Mouse (Mus musculus): ENCODE results near the gene Fer1l4.

Gene Fer1l4

DNA sequence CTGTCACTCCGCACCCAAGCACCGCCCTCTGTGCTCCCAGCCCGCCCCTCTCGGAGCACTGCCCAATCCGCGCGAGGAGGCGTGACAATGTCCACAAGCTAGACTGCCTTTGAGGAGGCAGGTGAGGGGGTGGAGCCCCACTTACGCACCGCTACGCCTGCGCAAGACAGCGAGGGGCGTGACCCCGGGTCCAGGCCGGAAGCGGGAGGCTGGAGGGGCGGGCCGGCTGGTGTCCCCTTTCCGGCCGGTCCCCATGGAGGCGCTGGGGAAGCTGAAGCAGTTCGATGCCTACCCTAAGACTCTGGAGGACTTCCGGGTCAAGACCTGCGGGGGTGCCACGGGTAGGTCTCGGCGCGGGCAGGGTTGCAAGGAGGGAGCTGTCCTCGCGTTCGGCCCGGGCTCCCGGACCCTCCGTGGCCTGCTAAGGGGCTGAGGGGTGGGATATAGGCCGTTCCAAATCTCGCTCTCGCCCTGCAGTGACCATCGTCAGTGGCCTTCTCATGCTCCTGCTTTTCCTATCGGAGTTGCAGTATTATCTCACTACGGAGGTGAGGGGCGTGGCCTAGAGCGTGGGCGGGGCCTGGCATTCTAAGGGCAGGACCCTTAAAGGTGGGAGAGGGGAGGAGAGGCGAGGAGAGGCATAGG is 44.7 kb downstream of the Fer1l4 start, which contains the start of the genes 6430550D23Rik and Ergic3:
6430550D23Rik (minus strand) TSS at position 90 of the 645 bp plus-strand sequence.
Ergic3 (plus strand) TSS at position 158 of the 645 bp plus-strand sequence.
- peak; percentile 95 to 99 for DNase-seq (ENCODE audit: low spot score in 2 of 2)

DNA sequence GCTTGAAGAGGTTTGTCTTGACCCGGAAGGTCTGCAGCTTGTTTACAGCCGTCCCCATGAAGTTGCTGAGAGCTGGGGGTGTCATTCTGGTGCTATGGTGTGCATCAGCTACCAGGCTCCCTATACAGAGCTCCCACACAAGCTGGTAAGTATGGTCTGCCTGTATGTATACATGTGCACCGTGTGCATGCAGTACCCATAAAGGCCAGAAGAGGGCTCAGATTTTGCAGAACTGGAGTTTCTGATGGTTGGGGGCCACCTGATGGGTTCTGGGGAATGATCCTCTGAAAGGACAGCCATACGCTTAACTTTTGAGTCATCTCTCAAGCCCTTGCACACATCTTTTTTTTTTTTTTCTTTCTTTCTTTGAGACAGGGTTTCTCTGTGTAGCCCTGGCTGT is 47.4 kb downstream of the Fer1l4 start:
- peak in 1 of 2 experiments; percentile 54 for DNase-seq (ENCODE audit: low spot score in 2 of 2)

DNA sequence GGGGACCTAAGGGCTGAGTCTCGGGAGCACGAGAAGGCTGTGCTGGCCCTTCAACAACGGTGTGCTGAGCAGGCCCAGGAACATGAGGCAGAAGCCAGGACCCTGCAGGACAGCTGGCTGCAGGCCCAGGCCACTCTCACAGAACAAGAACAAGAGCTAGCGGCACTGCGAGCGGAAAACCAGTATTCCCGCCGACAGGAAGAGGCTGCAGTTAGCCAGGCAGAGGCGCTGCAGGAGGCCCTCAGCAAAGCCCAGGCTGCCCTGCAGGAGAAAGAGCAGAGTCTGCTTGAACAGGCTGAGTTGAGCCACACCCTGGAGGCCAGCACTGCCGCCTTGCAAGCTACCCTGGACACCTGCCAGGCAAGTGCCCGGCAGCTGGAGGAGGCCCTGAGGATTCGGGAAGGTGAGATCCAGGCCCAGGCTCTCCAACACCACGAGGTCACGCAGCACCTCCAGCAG is 60.9 kb downstream of the Fer1l4 start:
- peak; percentile 53 to 75 for DNase-seq (ENCODE audit: low spot score in 2 of 2)

DNA sequence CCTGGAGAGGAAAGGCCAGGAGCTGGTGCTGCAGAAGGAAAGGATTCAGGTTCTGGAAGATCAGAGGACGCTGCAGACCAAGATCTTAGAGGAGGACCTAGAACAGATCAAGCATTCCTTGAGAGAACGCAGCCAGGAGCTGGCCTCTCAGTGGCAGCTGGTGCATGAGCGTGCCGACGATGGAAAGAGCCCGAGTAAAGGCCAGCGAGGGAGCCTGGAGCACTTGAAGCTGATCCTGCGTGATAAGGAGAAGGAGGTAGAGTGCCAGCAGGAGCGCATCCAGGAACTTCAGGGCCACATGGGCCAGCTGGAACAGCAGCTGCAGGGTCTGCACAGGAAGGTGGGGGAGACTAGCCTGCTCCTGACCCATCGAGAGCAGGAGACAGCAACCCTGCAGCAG is 61.6 kb downstream of the Fer1l4 start:
- DNase-seq (ENCODE audit: low spot score in 2 of 2) = peak in 1 of 2 experiments; percentile 26

DNA sequence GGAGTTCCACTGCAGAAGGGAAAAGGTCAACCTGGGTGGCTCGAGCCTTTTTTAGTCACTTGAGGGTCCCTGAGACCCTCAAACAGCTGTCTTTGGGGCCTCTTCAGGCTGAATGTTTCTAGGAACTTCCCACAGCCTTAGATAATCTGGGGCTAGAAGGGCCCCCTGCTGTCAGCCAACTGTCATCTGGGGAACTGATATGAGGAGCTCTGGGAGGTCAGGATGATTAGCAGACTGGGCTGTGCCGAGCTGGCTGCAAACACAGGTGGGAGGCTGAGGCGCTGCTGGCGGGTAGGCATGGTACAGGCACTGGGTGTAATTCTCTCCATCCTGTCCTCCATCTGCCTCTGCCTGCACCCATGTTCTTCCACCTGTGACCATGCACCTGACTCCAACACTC is 63.7 kb downstream of the Fer1l4 start:
- DNase-seq (ENCODE audit: low spot score in 2 of 2) = peak; percentile 42 to 72

DNA sequence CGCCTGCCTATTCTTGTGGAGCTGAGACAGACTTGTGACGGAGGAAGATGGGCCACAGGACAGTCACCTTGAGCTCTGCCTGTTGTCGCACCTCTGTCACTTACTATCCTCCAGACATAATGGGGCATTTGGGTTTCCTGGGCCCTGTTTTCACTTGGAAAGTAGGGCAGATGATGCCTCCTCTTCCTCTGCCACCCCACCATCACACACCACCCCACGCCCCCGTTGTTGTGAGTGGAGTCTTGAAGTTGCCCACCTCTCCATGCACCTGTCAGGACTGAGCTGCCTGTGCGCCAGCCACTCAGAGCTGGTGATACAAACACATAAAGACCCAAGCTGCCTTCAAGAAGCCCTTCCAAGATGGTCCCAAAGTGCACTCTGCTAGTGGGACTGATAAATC is 65.6 kb downstream of the Fer1l4 start:
- no peak for DNase-seq (ENCODE audit: low spot score in 2 of 2)

DNA sequence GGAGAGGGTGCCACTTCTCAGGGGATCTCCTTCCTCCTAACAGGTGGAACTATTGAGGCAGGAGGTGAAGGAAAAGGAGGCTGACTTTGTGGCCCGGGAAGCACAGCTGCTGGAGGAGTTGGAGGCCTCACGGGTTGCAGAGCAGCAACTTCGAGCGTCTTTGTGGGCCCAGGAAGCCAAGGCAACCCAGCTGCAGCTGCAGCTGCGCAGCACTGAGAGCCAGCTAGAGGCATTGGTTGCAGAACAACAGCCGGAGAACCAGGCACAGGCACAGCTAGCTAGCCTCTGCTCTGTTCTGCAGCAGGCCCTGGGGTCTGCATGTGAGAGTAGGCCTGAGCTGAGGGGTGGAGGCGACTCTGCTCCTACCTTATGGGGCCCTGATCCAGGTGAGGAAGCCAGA is 67.0 kb downstream of the Fer1l4 start:
- no peak for DNase-seq (ENCODE audit: low spot score in 2 of 2)

DNA sequence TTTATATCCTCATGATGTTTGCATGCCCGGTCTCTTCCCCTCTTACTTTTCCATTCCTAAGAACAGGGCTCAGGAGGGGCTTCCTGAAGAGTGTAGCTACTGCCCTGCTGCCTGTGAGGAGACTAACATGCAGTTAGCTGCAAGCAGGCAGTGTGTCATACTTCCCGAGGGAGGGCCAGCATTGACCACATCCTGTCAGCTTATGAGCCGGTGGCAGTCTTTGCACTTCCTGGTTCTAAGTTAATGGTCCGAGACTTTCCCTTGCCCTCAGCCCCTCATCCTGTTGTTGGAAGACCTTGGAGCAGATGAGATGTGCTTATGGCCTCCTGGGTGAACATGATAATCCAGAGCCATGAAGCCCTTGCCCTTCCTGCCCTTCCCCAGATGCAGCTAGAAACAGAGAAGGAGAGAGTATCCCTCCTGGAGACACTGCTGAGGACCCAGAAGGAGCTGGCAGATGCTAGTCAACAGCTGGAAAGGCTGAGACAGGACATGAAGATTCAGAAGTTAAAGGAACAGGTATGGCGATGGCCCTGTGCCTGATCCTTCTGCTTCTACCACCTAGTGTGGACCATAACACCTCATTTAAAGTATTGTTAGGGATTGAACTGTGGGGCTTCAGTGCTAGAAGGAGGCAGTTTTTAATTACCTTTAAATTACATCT is 73.3 kb downstream of the Fer1l4 start:
- peak in 1 of 2 experiments; percentile 69 for DNase-seq (ENCODE audit: low spot score in 2 of 2)

DNA sequence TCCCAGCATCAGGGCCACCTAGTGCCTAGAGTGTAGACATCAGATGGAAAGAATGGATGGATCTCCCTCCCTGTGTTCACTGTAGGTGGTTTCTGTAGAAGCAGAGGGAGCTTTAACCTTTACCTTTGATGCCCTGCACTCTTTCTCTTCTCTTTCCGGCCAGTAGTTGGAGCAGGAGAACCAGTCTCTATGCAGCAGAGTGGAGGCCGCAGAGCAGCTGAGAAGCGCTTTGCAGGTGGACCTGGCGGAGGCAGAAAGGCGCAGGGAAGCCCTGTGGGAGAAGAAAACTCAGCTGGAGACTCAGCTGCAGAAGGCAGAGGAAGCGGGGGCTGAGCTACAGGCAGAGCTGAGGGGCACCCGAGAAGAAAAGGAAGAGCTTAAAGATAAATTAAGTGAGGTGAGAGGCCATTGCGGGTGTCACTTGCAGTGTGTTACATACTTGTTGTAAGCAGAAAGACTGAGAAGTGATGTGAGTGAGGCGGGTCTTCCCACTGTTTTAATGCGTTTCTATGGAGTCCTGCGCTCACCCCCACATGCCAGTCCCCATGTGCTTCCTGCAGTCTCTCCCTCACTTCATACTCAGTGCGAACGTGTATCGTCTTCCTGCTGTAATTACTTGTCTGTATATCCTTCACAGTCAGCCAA is 78.5 kb downstream of the Fer1l4 start:
- peak in 1 of 2 experiments; percentile 48 for DNase-seq (ENCODE audit: low spot score in 2 of 2)

DNA sequence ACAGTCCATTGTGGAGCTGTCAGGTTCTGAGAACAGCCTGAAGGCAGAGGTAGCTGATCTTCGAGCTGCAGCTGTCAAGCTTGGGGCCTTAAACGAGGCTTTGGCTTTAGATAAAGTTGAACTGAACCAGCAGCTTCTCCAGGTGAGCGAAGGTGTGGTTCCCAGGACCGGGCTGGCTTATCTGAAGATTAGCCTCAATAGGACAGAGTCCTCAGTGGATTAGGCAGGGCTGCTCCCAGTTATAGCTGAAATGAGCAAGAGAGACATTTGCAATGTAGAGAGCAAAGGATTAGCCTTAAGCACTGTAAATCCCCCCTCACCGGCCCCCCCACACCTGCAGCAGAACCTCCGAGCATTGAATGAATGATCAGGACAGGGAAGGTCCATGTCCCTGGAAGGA is 79.4 kb downstream of the Fer1l4 start:
- DNase-seq (ENCODE audit: low spot score in 2 of 2) = no peak
